Mouse (Mus musculus) forebrain, embryonic 12.5 days (tissue): ENCODE data around the gene Fance. TPM values are rescaled to one million over a fixed set of nuclear protein-coding genes. Genes with fewer than 3 reads are reported as not detected.
A peak's percentile ranks its signal among the peaks of the same experiment; 100 is the strongest.
"Not testable (repeated sequence)": the region's sequence is repeated elsewhere in the genome, so short reads cannot be mapped to it uniquely, and the experiment has no call there.

Source experiments
- ATAC-seq: fragments of 200-750 bp; cut with Nextera tagmentation; 2 replicates; pipeline ENCODE4 v1.8.0; 2017; ENCODE audit warnings: moderate TSS enrichment; ENCODE audit not compliant: low FRiP score
- H3K27ac ChIP-seq: fragments of 300-500 bp; sonication (generic); 2 replicates; pipeline ENCODE4 v1.5.1; 2016; ENCODE audit warnings: mild to moderate bottlenecking
- H3K27me3 ChIP-seq: fragments of 300-500 bp; sonication (generic); 2 replicates; pipeline ENCODE4 v1.6.1; 2016; ENCODE audit warnings: mild to moderate bottlenecking
- H3K36me3 ChIP-seq: fragments of 300-500 bp; sonication (generic); replicated peaks from 2 replicates; pipeline ENCODE4 v1.6.1; 2016; ENCODE audit warnings: mild to moderate bottlenecking
- H3K4me1 ChIP-seq: fragments of 300-500 bp; sonication (generic); 2 replicates; pipeline ENCODE4 v1.6.1; 2016
- H3K4me2 ChIP-seq: fragments of 300-500 bp; sonication (generic); 2 replicates; pipeline ENCODE4 v1.6.1; 2016; ENCODE audit warnings: mild to moderate bottlenecking, moderate library complexity
- H3K4me3 ChIP-seq: fragments of 300-500 bp; sonication (generic); replicated peaks from 2 replicates; pipeline ENCODE4 v1.5.1; 2016; ENCODE audit warnings: mild to moderate bottlenecking
- H3K9ac ChIP-seq: fragments of 300-500 bp; sonication (generic); 2 replicates; pipeline ENCODE4 v1.6.1; 2016; ENCODE audit warnings: mild to moderate bottlenecking
- H3K9me3 ChIP-seq: fragments of 300-500 bp; sonication (generic); 2 replicates; pipeline ENCODE4 v1.6.1; 2016
- WGBS: fragments of 180-500 bp; shearing (Covaris S2); methylation state at CpG from one replicate; pipeline ENCODE4 v1.1.7; 2016; 5-methylcytosine and 5-hydroxymethylcytosine counted together
- polyA plus RNA-seq: library from polyadenylated mRNA; unstranded; fragments of >200 nt; fragmentation: Nextera tagmentation; extraction: Ambion mirVana; gene quantifications from 2 replicates; pipeline ENCODE4 v1.2.1, GENCODE M21; 2016

Gene Fance
- polyA plus RNA-seq, 1 experiment from 2014 or later, result 25.9 TPM

DNA sequence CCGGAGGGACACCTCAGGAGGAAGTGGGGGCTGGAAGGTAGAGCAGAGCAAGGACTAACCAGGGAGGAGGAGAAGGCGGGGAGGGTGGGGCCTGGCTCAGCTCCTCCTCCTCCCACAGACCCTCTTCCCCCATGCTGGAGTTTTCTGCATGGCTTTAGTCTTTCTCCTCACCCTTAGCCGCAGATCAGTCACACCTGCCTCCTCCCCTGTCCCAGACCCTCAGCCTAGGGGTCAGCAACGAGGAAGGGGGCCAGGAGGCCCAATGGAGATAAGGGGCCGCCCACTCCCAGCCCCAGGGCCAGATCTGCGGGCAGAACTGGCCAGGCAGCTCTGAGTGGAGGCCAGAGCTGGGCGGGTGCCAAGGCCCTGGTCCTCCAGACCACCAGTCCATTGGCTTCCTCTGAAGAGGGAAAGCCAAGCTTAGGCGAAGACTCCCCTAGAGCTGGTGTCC, 32.0 kb downstream of the Fance start:
- ATAC-seq, result no peak
- no peaks in the 10 kb centered on the region for H3K36me3 ChIP-seq
- 0 out of 2 replicates have a peak, but pooled peaks cover 20% of the 10 kb centered on the region for H3K27me3 ChIP-seq
- no peak overlapping the region for H3K27ac ChIP-seq
- no peak overlapping the region; the same call in 1 of the 2 replicates for H3K4me3 ChIP-seq
- peak overlapping the region; percentile 33; the same call in 1 of the 2 replicates for H3K9ac ChIP-seq
- H3K4me1 ChIP-seq, result peaks cover 53% of the 10 kb centered on the region
- H3K9me3 ChIP-seq, result no peaks in the 10 kb centered on the region
- no peak overlapping the region for H3K4me2 ChIP-seq
- WGBS, result 15% methylated on average over 8 of the region's 8 CpGs

DNA sequence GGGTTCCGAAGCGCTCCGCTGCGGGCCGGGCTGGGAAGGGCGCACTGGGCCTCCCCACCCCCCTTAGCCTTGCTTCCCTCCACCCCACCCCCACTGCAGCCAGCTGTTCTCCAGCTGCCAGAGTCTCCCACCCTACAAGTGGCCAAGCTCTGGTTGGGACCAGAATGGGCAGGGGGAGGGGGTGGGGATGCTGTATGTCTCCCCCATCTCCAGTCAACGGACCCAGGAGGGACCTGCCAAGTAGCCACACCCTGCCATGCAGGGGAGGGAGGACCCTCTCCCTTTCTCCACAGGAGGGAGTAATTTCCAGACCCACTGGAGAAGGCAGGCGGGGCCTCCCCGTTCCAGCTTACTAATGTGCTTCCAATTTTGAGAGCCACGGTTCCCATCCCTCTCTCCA, 32.6 kb downstream of the Fance start:
- Histone ChIP-seq H3K4me3 (no peak overlapping the region), H3K36me3 (no peaks in the 10 kb centered on the region), H3K4me2 (no peak overlapping the region), H3K9ac (peak overlapping the region; percentile 33; the same call in 1 of the 2 replicates), H3K4me1 (peaks cover 52% of the 10 kb centered on the region), H3K27me3 (peaks cover 23% of the 10 kb centered on the region; the same call in 1 of the 2 replicates), H3K9me3 (no peaks in the 10 kb centered on the region), H3K27ac (no peak overlapping the region)
- ATAC-seq, result no peak
- WGBS, result 11% methylated on average over 10 of the region's 10 CpGs

DNA sequence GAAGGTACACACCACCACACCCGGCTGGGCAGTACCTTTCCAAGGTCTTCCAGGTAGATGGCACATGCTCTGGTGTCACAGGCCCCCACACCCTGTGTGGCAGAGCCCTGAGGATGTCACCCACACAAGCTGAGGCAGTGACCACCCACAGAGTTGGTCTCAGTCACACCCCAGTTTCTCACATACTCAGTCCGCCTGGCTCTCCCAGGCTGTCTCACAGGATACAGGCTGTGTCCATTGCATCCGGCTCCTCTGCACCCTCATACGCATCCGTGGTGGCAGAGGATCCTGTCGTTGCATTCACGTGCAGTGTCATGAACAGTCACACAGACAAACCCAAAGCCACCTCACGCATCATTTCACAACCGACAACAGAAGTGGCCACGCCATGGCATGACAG, 34.0 kb downstream of the Fance start:
- H3K27me3 ChIP-seq, result peaks cover 38% of the 10 kb centered on the region
- H3K4me3 ChIP-seq, result no peak overlapping the region
- H3K27ac ChIP-seq, result no peak overlapping the region
- no peak for ATAC-seq
- H3K4me2 ChIP-seq, result no peak overlapping the region
- H3K9ac ChIP-seq, result no peak overlapping the region
- 87% methylated on average over 10 of the region's 10 CpGs for WGBS
- peaks cover 53% of the 10 kb centered on the region for H3K4me1 ChIP-seq
- H3K36me3 ChIP-seq, result no peaks in the 10 kb centered on the region
- no peaks in the 10 kb centered on the region for H3K9me3 ChIP-seq

DNA sequence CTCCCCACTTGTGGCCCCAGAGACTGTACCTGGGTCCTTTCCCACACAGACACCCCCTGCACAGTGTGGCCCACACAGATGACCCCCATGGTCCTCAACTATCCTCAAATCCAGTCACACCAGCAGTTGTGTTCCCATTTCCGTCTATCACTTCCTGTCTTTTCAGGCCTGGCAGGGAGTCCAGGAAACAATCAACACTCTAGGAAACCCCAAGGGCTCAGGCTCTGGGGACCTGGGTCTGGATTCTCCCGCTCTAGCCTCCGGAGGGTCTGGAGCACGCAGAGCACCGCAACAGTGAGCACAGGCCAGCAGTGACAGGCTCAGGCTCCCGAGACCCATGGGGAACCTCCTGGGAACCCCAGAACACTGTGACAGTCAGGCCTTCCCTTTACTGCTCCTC, 34.9 kb downstream of the Fance start:
- ATAC-seq, result no peak
- Histone ChIP-seq H3K36me3 (no peaks in the 10 kb centered on the region), H3K27me3 (peaks cover 47% of the 10 kb centered on the region), H3K9me3 (no peaks in the 10 kb centered on the region), H3K4me2 (peak overlapping the region; percentile 88; the same call in 1 of the 2 replicates), H3K4me3 (0 out of 2 replicates have a peak overlapping the region, but pooled peaks have one; percentile 76), H3K9ac (peak overlapping the region; percentile 81; the same call in 1 of the 2 replicates), H3K27ac (no peak overlapping the region), H3K4me1 (peaks cover 53% of the 10 kb centered on the region)
- 52% methylated on average over 6 of the region's 6 CpGs for WGBS

DNA sequence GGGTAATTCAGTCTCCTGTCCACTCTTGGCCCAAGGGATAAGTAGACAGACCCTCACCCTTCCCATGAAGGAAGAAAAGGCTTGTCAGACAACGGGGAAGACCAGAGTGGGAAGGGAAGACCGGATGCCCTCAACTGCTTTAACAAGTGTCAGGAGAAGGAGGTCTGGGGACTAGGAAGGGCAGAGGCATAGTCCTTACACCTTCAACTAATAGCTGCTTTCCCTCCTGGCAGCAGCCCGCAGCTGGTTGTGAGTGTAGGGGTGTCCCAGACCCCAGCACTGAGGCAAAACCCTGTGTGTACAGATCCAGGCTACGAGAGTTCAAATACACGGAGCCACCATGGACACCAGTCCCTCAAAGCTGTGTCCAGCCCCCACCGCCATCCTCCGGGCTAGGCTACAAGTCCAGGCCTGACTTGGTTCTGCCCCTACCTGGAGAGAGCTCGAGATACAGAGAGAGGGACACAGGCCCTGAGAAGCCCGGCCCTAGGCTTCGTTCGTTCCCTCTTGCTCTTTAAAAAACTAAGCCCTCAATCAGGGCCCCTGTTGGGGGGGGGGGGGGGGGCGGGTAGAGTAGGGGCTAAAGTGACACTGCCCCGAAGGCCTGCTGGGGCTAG, 36.1 kb downstream of the Fance start:
- no peak for ATAC-seq
- Histone ChIP-seq H3K27ac (0 out of 2 replicates have a peak overlapping the region, but pooled peaks have one; percentile 82), H3K4me2 (peak overlapping the region; percentile 88), H3K27me3 (peaks cover 49% of the 10 kb centered on the region), H3K9me3 (no peaks in the 10 kb centered on the region), H3K4me3 (peak overlapping the region; percentile 76), H3K9ac (peak overlapping the region; percentile 81), H3K36me3 (no peaks in the 10 kb centered on the region), H3K4me1 (peaks cover 50% of the 10 kb centered on the region)
- WGBS, result 11% methylated on average over 13 of the region's 13 CpGs

DNA sequence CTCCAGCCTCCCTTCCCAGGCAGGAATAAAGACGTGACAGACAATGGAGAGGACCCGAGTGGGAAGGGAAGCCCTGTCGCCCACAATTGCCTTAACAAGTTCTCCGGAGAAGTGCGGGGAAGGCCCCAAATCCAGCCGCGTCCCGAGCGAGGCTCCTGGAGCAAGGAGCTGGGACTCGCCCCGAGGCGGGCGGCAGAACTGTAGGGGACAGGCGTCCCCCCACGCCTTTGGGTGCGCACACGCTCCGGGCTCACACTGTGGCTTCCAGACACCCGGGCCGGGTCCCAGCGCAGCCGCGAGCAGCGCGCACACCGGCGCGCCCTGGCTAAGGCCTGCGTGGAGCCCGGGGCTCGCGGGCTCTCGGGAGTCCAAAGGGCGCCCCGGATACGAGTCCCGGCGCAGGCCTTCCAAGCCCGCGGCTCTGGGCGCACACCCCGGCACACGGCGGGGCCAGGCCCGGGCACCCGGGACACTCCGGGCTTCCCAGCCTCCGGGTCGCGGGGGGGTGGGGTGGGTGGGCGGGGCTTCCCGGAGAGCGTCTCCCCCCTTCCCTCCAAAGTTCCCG, 36.7 kb downstream of the Fance start:
- peak; percentile 33 for ATAC-seq
- H3K27me3 ChIP-seq, result peaks cover 46% of the 10 kb centered on the region
- H3K4me2 ChIP-seq, result peak overlapping the region; percentile 88
- no peaks in the 10 kb centered on the region for H3K9me3 ChIP-seq
- H3K9ac ChIP-seq, result peak overlapping the region; percentile 81
- peak overlapping the region; percentile 82 for H3K27ac ChIP-seq
- H3K4me3 ChIP-seq, result peak overlapping the region; percentile 76
- no peaks in the 10 kb centered on the region for H3K36me3 ChIP-seq
- peaks cover 49% of the 10 kb centered on the region for H3K4me1 ChIP-seq
- under 1% methylated on average over 48 of the region's 54 CpGs for WGBS

DNA sequence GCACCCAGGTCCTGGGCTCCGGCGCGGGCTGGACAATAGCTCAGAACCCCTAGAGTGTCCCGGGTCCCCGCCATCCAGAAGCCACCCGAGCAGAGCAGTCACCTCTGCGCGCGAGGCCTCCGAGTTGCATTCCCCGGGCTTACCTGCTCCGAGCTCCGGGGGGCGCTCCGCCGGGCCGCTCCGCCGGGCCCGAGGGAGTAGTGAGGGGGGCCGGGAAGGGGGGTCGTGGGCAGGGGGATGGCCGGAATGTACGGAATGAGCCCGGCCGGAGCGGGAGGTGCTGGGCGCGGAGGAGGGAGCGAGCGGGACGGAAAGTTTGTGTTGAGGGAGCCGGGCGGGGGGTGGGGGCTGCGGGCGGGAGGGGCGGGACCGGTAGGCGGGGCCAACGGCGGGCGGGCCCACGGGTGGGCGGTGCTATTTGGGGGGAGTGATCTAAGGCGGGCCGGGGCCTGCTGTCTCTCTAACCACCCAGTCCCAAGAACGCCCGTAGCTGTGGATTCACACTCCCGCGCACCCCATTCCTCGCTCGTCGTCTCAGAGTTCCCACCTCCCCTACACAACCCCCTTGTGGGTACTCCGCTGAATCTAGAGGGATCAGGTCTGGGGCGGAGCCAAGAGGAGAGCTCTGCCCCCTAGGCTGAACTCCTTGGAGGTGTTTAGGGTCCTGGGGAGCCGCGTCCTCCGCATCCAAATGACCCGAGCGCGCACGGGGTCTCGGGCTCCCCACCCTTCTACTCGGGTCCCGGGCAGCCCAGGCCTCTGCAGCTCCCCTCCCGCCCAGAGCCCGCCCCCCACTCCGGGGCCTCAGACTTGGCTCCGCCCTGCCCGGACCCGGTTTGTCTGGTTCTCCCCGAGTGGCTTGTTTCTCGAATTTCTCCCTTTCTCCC, 37.4 kb downstream of the Fance start, which contains the start of gene Tead3:
Gene Tead3, minus strand, starts transcription at position 352 of the 887 bp plus-strand sequence.
- H3K27me3 ChIP-seq, result peaks cover 41% of the 10 kb centered on the region
- H3K4me1 ChIP-seq, result peaks cover 42% of the 10 kb centered on the region
- peak within 1 kb of the TSS; percentile 76 for H3K4me3 ChIP-seq
- H3K36me3 ChIP-seq, result no peaks in the 10 kb centered on the region
- H3K4me2 ChIP-seq, result peak within 1 kb of the TSS; percentile 88
- WGBS, result under 1% methylated on average over 63 of the region's 73 CpGs
- ATAC-seq, result peak; percentile 88
- peak within 1 kb of the TSS; percentile 82 for H3K27ac ChIP-seq
- H3K9me3 ChIP-seq, result no peaks in the 10 kb centered on the region
- H3K9ac ChIP-seq, result peak within 1 kb of the TSS; percentile 81

DNA sequence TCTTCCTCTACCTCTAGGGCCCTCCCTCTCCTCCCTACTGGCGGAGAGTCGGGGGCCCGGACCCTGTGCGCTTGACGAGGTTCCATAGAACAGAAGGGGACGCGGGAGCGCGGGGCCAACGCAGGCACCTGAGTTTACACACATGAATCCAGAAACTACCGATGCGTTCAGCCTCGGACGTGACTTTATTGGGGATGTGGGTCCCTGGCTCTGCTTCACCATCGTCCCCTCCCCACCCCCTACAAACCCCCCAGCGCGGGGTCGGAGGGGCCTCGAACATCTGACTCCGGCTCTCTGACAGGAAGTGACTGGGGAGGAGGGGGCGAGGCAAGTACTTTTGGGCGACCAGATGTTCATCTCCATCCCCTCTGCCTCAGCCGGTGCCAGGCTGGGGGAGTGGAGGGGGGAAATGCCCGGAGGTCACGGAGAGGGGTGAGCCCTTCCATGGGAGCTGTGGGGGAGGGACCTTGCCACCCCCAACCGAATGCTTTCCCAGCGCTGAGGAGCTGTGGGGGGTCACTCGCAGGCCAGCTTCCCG, 38.1 kb downstream of the Fance start:
- no peaks in the 10 kb centered on the region for H3K36me3 ChIP-seq
- H3K4me1 ChIP-seq, result peaks cover 35% of the 10 kb centered on the region
- H3K4me2 ChIP-seq, result peak overlapping the region; percentile 88
- H3K9me3 ChIP-seq, result no peaks in the 10 kb centered on the region
- WGBS, result 1% methylated on average over 29 of the region's 29 CpGs
- peak overlapping the region; percentile 81 for H3K9ac ChIP-seq
- peak overlapping the region; percentile 76 for H3K4me3 ChIP-seq
- ATAC-seq, result no peak; the same call in none of the 2 replicates
- peaks cover 48% of the 10 kb centered on the region for H3K27me3 ChIP-seq
- H3K27ac ChIP-seq, result peak overlapping the region; percentile 82

DNA sequence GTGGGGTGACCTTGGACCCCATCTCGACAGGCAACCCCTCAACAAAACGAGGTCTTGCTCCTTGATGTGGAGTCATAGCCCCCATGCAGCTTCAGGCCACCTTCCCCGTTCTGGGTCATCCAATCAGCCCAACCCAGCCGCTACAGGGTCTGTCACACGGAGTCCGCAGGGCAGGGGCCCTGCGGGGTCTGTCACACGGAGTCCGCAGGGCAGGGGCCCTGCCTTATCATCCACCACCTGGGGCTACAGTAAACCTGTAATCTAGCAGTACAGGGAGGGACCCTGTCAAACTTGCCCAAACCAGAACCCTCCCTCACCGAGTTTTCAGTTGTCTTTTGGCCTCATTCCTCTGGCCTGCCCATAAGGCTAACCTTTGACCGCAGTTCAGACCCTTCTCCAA, 38.7 kb downstream of the Fance start:
- Histone ChIP-seq H3K4me2 (peak overlapping the region; percentile 88; the same call in 1 of the 2 replicates), H3K4me1 (peaks cover 35% of the 10 kb centered on the region), H3K9me3 (no peaks in the 10 kb centered on the region), H3K4me3 (no peak overlapping the region), H3K36me3 (no peaks in the 10 kb centered on the region), H3K9ac (no peak overlapping the region), H3K27me3 (peaks cover 48% of the 10 kb centered on the region), H3K27ac (no peak overlapping the region)
- ATAC-seq, result no peak
- 15% methylated on average over 11 of the region's 11 CpGs for WGBS

DNA sequence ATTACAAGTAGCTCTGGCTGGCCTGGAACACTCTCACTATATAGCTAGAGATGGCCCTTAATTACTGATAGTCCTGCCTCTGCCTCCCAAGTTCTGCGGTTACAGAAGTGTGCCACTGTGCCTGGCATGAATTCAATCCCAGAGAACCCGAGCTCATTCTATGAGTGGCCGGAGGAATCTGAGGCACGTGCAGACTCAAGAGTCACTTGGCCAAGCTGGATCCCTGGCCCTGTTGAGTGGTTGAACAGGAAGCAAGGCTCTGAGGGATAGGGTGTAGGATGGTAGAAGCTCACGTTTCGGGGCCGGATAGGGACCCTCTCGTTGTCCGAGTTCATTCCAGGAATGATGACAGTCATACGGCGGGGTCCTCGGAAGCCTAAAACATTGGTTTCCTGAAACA, 42.6 kb downstream of the Fance start:
- Histone ChIP-seq H3K27ac (no peak overlapping the region), H3K9me3 (no peaks in the 10 kb centered on the region), H3K36me3 (no peaks in the 10 kb centered on the region), H3K4me2 (no peak overlapping the region), H3K4me3 (no peak overlapping the region), H3K9ac (no peak overlapping the region), H3K27me3 (peaks cover 72% of the 10 kb centered on the region), H3K4me1 (peaks cover 10% of the 10 kb centered on the region)
- WGBS, result 87% methylated on average over 12 of the region's 12 CpGs
- ATAC-seq, result no peak

DNA sequence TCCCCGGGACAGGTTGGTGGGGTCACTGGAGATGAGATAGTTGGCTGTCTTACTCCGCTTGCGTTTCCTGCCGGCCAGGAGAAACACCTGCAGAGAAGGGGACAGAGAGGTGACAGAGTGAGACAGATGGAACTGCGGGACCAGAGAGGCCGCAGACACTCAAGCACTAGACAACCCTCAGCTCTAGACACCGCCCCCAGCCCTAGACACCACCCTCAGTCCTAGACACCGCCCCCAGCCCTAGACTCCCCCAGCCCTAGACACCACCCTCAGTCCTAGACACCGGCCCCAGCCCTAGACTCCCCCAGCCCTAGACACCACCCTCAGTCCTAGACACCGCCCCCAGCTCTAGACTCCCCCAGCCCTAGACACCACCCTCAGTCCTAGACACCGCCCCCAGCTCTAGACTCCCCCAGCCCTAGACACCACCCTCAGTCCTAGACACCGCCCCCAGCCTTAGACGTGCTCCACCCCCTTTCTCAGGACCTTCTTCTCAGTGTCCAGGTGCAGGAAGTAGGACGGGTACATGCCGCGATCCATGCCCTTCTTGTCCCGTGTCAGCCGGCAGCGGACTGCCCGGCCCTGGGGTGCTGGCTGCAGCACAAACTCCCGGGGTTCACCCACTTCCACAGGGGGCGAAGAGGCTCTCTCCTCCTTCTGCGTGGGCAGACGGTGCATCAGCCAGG, 45.4 kb downstream of the Fance start:
- WGBS, result 14% methylated on average over 24 of the region's 24 CpGs
- not testable (repeated sequence) for H3K9ac ChIP-seq, H3K4me2 ChIP-seq, H3K27ac ChIP-seq, H3K4me3 ChIP-seq, H3K36me3 ChIP-seq, ATAC-seq, H3K9me3 ChIP-seq
- Histone ChIP-seq H3K4me1 (peaks cover 15% of the 10 kb centered on the region), H3K27me3 (peaks cover 72% of the 10 kb centered on the region)
